Mouse (Mus musculus): ENCODE results near the gene Tmsb4x. TPM values are rescaled to one million over a fixed set of nuclear protein-coding genes. Genes with fewer than 3 reads are reported as not detected.

Gene Tmsb4x
- polyA plus RNA-seq, 1 experiment from 2014 or later: 6,437 TPM

DNA sequence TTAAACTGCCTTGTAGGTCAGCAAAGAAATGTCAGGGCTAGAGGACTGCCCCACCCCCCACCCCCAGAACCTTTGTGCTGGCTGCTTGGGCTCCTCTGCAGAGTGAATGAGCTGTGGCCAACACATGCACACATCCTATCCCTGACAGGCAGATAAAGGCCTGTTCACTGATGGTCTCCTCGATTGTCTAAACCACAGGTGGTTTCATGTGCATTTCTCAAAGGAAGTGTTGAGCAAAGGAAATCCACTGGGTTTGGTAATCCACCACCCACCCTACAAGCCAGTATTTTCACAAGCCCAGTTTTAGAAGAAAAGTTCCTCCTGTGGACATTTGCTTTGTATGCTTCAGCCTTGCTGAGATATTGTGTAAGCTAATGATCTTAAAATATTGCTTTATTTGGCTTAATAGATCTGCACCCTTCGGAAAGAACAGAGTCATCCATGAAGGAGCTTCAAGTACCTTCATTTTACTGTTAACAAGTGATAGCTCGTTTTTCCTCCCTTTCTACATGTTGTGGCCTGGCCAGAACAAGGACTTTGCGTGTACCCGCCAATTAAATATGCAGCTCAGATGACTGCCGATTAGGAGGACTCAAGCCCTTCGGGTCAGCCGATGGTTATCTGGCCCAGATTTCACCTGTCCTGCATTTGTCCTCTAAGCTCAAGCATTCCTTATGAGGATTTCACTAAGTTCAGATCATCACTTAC, 3.1 kb downstream of the Tmsb4x start:
- H3K4me1 ChIP-seq (ENCODE audit: control insufficient read depth, insufficient read depth, low read length): 0 out of 2 replicates have a peak, but pooled peaks cover 6% of the 10 kb centered on the region
- WGBS: 55% methylated on average over 8 of the region's 8 CpGs
- no peaks in the 10 kb centered on the region for H3K9me3 ChIP-seq (replicated peaks; ENCODE audit: control insufficient read depth, low read length)
- H3K4me2 ChIP-seq (ENCODE audit: low read depth, low read length): 0 out of 2 replicates have a peak overlapping the region, but pooled peaks have one; percentile 59
- 0 out of 2 replicates have a peak, but pooled peaks cover 4% of the 10 kb centered on the region for H3K27me3 ChIP-seq (ENCODE audit: control insufficient read depth, insufficient read depth, low read length)
- 0 out of 2 replicates have a peak overlapping the region, but pooled peaks have one; percentile 16 for H3K4me3 ChIP-seq (replicated peaks; ENCODE audit: low read length)
- peak overlapping the region; percentile 47; the same call in 1 of the 2 replicates for H3K27ac ChIP-seq (ENCODE audit: low read length)
- no peak overlapping the region for H3K9ac ChIP-seq (ENCODE audit: low read length)
- no peak; the same call in 1 of the 2 replicates for ATAC-seq (ENCODE audit: insufficient read depth, low FRiP score)
- H3K36me3 ChIP-seq (ENCODE audit: control insufficient read depth, insufficient read depth, low read length): 0 out of 2 replicates have a peak, but pooled peaks cover 4% of the 10 kb centered on the region

DNA sequence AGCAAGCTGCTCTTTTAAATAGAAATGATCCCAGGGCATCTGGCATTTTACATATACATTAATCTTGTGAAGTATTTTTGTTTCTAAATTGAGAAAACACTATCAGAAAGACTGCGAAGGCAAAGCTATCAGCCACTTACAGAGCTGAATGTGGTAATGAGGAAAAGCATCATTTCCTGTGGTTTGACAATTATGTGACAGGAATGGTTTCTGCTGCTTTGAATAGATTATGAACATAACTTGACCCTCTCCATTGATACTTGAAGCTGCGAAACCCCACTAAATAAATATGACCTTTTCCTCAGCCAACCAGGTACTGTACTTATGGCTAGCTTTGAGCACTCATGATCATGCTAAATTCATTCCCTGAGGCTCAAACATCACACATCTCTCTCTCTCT, 7.8 kb downstream of the Tmsb4x start:
- 76% methylated on average over 2 of the region's 2 CpGs for WGBS

DNA sequence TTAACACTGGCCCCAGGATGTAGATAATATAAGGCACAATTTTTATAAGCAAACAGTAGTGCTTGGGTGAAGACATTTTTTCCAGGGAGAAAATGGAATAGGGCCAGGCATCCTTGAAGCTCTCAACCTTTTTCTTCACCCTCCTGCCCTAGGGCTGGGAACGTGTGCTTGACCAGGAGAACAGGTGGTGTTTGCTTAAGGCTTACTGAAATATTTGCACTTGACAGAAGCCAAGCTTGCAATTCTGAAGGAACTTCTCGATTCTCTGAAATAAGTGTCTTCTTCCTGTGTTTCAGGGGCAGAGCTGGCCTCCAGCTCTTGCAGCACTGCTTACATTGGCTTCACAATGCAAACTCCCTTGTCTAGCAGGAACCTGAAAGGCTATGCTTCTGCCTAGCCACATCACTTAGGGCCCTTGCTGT, 13.9 kb downstream of the Tmsb4x start:
- no peaks in the 10 kb centered on the region for H3K9me3 ChIP-seq (replicated peaks; ENCODE audit: control insufficient read depth, low read length)
- no peaks in the 10 kb centered on the region; the same call in 1 of the 2 replicates for H3K27me3 ChIP-seq (ENCODE audit: control insufficient read depth, insufficient read depth, low read length)
- H3K4me1 ChIP-seq (ENCODE audit: control insufficient read depth, insufficient read depth, low read length): no peaks in the 10 kb centered on the region
- H3K9ac ChIP-seq (ENCODE audit: low read length): no peak overlapping the region
- peak overlapping the region; percentile 67 for H3K27ac ChIP-seq (ENCODE audit: low read length)
- no peaks in the 10 kb centered on the region for H3K36me3 ChIP-seq (ENCODE audit: control insufficient read depth, insufficient read depth, low read length)
- ATAC-seq (ENCODE audit: insufficient read depth, low FRiP score): peak; percentile 84
- H3K4me3 ChIP-seq (replicated peaks; ENCODE audit: low read length): no peak overlapping the region
- WGBS: 27% methylated on average over 2 of the region's 2 CpGs
- no peak overlapping the region for H3K4me2 ChIP-seq (ENCODE audit: low read depth, low read length)

More for the DNA sequence above, 7.8 kb downstream of the Tmsb4x start:
- Histone ChIP-seq H3K4me3 (replicated peaks; ENCODE audit: low read length) (no peak overlapping the region), H3K9me3 (replicated peaks; ENCODE audit: control insufficient read depth, low read length) (no peaks in the 10 kb centered on the region), H3K4me2 (ENCODE audit: low read depth, low read length) (no peak overlapping the region), H3K9ac (ENCODE audit: low read length) (no peak overlapping the region), H3K27me3 (ENCODE audit: control insufficient read depth, insufficient read depth, low read length) (no peaks in the 10 kb centered on the region; the same call in 1 of the 2 replicates), H3K27ac (ENCODE audit: low read length) (no peak overlapping the region), H3K36me3 (ENCODE audit: control insufficient read depth, insufficient read depth, low read length) (no peaks in the 10 kb centered on the region), H3K4me1 (ENCODE audit: control insufficient read depth, insufficient read depth, low read length) (no peaks in the 10 kb centered on the region)
- no peak for ATAC-seq (ENCODE audit: insufficient read depth, low FRiP score)

DNA sequence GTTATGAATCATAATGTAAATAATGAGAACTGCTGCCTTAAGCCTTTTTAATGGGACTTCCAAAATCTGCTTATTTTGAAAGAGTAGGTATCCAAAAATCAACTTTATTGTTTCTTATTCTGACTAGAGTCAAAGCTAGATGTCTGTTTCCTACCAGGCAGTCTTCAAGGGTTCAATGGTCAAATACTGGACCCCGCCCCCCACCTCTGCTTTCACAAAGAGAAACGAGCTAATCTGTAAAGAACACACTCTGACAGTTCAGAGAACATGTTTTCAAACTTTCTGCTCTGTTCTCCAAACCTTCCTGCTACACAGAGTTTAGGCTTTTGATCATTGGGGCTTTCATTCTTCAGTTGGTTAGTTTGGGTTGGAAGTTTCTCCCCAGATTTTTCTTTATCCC, 22.8 kb downstream of the Tmsb4x start:
- H3K9me3 ChIP-seq (replicated peaks; ENCODE audit: control insufficient read depth, low read length): no peaks in the 10 kb centered on the region
- H3K4me3 ChIP-seq (replicated peaks; ENCODE audit: low read length): no peak overlapping the region
- no peak overlapping the region for H3K9ac ChIP-seq (ENCODE audit: low read length)
- no peak overlapping the region for H3K4me2 ChIP-seq (ENCODE audit: low read depth, low read length)
- H3K4me1 ChIP-seq (ENCODE audit: control insufficient read depth, insufficient read depth, low read length): no peaks in the 10 kb centered on the region
- peak overlapping the region; percentile 14; the same call in 1 of the 2 replicates for H3K27ac ChIP-seq (ENCODE audit: low read length)
- ATAC-seq (ENCODE audit: insufficient read depth, low FRiP score): no peak
- WGBS: 49% methylated on average over 2 of the region's 2 CpGs
- peaks cover 3% of the 10 kb centered on the region; the same call in 1 of the 2 replicates for H3K27me3 ChIP-seq (ENCODE audit: control insufficient read depth, insufficient read depth, low read length)
- no peaks in the 10 kb centered on the region for H3K36me3 ChIP-seq (ENCODE audit: control insufficient read depth, insufficient read depth, low read length)

DNA sequence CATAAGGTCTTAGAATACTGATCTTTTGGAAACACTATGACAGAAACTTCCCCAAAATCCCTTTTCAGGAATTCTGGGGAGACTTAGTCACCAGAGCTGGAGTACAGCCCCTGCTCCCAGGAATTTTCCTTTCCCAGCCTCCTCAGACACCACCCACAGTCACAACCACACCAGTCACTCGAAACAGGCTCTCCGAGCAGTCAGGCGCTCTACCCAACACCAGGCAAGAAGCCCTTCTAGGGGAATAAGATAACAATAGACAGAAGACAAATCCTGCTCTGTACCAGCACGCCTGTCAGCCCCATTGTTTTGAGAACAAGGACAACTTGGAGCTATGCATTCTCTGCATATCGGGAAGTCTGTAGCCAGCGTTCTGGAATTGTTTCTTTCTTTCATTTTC, 25.6 kb downstream of the Tmsb4x start:
- H3K27ac ChIP-seq (ENCODE audit: low read length): peak overlapping the region; percentile 72
- no peak overlapping the region; the same call in 1 of the 2 replicates for H3K9ac ChIP-seq (ENCODE audit: low read length)
- H3K36me3 ChIP-seq (ENCODE audit: control insufficient read depth, insufficient read depth, low read length): no peaks in the 10 kb centered on the region
- WGBS: 49% methylated on average over 6 of the region's 6 CpGs
- no peaks in the 10 kb centered on the region for H3K4me1 ChIP-seq (ENCODE audit: control insufficient read depth, insufficient read depth, low read length)
- H3K4me2 ChIP-seq (ENCODE audit: low read depth, low read length): no peak overlapping the region
- ATAC-seq (ENCODE audit: insufficient read depth, low FRiP score): no peak
- H3K27me3 ChIP-seq (ENCODE audit: control insufficient read depth, insufficient read depth, low read length): peaks cover 5% of the 10 kb centered on the region; the same call in 1 of the 2 replicates
- no peak overlapping the region for H3K4me3 ChIP-seq (replicated peaks; ENCODE audit: low read length)
- no peaks in the 10 kb centered on the region for H3K9me3 ChIP-seq (replicated peaks; ENCODE audit: control insufficient read depth, low read length)

DNA sequence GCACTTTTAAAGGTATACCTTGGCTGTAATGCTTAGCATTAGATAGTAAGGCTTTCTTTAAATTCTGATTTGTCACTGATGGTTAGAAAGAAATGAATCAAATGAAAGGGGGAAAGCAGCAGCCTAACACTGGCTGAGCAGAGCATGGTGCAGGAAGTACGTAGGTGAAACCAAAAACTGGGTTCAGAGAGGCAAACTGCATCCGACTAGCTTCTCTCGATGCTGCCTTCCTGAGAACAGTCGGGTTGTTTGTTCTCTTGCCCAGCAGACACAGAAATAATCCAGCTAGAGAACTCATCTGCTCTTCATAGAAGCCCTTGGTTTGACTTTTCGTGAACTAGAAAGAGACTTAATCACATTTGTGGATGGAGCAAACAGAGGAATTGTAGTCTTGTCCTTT, 26.7 kb downstream of the Tmsb4x start:
- Histone ChIP-seq H3K9me3 (replicated peaks; ENCODE audit: control insufficient read depth, low read length) (no peaks in the 10 kb centered on the region), H3K9ac (ENCODE audit: low read length) (no peak overlapping the region), H3K36me3 (ENCODE audit: control insufficient read depth, insufficient read depth, low read length) (no peaks in the 10 kb centered on the region), H3K4me1 (ENCODE audit: control insufficient read depth, insufficient read depth, low read length) (no peaks in the 10 kb centered on the region), H3K4me3 (replicated peaks; ENCODE audit: low read length) (no peak overlapping the region), H3K27me3 (ENCODE audit: control insufficient read depth, insufficient read depth, low read length) (peaks cover 5% of the 10 kb centered on the region; the same call in 1 of the 2 replicates), H3K4me2 (ENCODE audit: low read depth, low read length) (no peak overlapping the region), H3K27ac (ENCODE audit: low read length) (no peak overlapping the region)
- WGBS: 70% methylated on average over 5 of the region's 5 CpGs
- no peak for ATAC-seq (ENCODE audit: insufficient read depth, low FRiP score)

DNA sequence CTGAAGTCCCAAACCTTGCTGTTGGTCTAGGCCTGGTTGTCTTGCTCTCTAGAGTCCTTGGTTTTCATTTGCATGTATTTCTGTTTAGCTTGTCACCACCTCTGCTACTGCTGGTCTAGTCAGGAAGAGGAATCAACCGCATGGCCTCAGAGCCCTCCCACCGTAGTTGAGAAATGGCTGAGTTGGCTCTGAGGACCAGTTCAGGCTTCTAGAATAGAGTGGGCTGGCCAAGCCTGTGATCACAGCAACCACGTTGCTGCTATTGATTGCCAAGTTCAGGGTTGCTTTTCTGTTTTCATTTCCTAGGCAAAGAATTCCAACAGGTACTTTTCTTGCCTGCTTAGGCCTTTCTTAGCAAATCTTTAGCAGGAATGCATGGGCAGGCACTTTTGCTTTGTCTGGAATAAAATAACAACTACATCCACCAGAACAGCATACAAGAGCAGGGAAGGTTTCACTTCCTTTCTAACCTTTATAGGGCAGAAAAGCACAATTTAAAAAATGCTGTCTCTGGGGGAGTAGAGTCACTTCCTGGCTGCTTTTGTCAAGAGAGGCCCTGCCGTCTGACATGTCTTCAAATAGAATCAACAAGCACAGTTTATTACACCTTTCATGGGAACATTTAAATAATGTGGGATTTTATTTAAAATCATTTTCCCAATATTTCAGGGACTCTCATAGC, 29.0 kb downstream of the Tmsb4x start:
- H3K4me3 ChIP-seq (replicated peaks; ENCODE audit: low read length): no peak overlapping the region
- no peak overlapping the region for H3K4me2 ChIP-seq (ENCODE audit: low read depth, low read length)
- H3K36me3 ChIP-seq (ENCODE audit: control insufficient read depth, insufficient read depth, low read length): no peaks in the 10 kb centered on the region
- peak overlapping the region; percentile 53; the same call in 1 of the 2 replicates for H3K27ac ChIP-seq (ENCODE audit: low read length)
- WGBS: 58% methylated on average over 4 of the region's 4 CpGs
- peaks cover 5% of the 10 kb centered on the region; the same call in 1 of the 2 replicates for H3K27me3 ChIP-seq (ENCODE audit: control insufficient read depth, insufficient read depth, low read length)
- no peaks in the 10 kb centered on the region for H3K9me3 ChIP-seq (replicated peaks; ENCODE audit: control insufficient read depth, low read length)
- no peaks in the 10 kb centered on the region for H3K4me1 ChIP-seq (ENCODE audit: control insufficient read depth, insufficient read depth, low read length)
- ATAC-seq (ENCODE audit: insufficient read depth, low FRiP score): no peak
- no peak overlapping the region for H3K9ac ChIP-seq (ENCODE audit: low read length)

DNA sequence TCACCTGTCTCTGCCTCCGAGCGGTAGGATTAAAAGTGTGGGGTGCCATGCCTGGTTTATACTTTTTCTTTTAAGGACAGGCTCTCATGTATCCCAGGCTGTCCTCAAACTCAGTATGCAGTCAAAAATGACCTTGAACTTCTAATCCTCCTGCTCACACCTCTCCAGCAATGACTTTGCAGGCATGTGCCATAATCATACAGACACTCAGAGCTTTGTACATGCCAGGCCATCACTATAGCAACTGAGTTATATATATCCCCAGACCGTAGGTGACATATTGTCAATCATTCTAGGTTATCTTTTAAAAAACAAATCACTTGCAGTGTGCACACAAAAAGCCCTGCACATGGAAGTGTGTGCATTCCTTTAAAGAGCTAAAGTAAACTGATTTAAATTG, 29.6 kb downstream of the Tmsb4x start:
- Histone ChIP-seq H3K4me1 (ENCODE audit: control insufficient read depth, insufficient read depth, low read length) (no peaks in the 10 kb centered on the region), H3K9ac (ENCODE audit: low read length) (no peak overlapping the region), H3K27ac (ENCODE audit: low read length) (peak overlapping the region; percentile 53; the same call in 1 of the 2 replicates), H3K9me3 (replicated peaks; ENCODE audit: control insufficient read depth, low read length) (no peaks in the 10 kb centered on the region), H3K36me3 (ENCODE audit: control insufficient read depth, insufficient read depth, low read length) (no peaks in the 10 kb centered on the region), H3K4me3 (replicated peaks; ENCODE audit: low read length) (no peak overlapping the region), H3K27me3 (ENCODE audit: control insufficient read depth, insufficient read depth, low read length) (peaks cover 5% of the 10 kb centered on the region; the same call in 1 of the 2 replicates), H3K4me2 (ENCODE audit: low read depth, low read length) (no peak overlapping the region)
- WGBS: 81% methylated on average over 3 of the region's 3 CpGs
- ATAC-seq (ENCODE audit: insufficient read depth, low FRiP score): no peak

DNA sequence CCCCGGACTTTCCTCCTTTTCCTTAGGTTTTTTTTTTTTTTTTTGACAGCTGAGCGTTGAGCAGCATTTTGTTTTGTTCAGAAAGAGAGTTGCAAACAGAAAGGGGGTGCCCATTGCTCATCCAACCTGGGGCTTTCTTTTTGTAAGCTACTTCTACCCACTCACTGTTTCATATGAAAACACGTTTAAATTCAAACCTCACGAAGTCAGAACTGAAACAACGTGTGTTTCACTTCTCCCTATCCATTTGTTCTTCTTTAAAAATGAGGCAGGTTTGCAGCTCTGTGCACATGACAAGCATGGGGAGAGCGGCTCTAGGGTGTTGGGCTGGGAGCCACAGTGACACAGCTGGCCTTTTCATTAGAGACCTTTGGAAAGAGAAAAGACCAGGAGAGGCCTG, 33.8 kb downstream of the Tmsb4x start:
- H3K4me2 ChIP-seq (ENCODE audit: low read depth, low read length): no peak overlapping the region
- no peaks in the 10 kb centered on the region for H3K4me1 ChIP-seq (ENCODE audit: control insufficient read depth, insufficient read depth, low read length)
- WGBS: 75% methylated on average over 6 of the region's 6 CpGs
- no peaks in the 10 kb centered on the region; the same call in 1 of the 2 replicates for H3K27me3 ChIP-seq (ENCODE audit: control insufficient read depth, insufficient read depth, low read length)
- no peaks in the 10 kb centered on the region for H3K36me3 ChIP-seq (ENCODE audit: control insufficient read depth, insufficient read depth, low read length)
- H3K27ac ChIP-seq (ENCODE audit: low read length): no peak overlapping the region
- no peak for ATAC-seq (ENCODE audit: insufficient read depth, low FRiP score)
- H3K9me3 ChIP-seq (replicated peaks; ENCODE audit: control insufficient read depth, low read length): no peaks in the 10 kb centered on the region
- H3K9ac ChIP-seq (ENCODE audit: low read length): no peak overlapping the region
- H3K4me3 ChIP-seq (replicated peaks; ENCODE audit: low read length): no peak overlapping the region
